Mouse (Mus musculus) lung, postnatal 0 days (tissue): Measurements from ENCODE around the gene Gm20741. TPM values are rescaled to one million over a fixed set of nuclear protein-coding genes. Genes with fewer than 3 reads are reported as not detected.

ENCODE experiments used
- ATAC-seq: fragments of 200-750 bp; cut with Nextera tagmentation; 2 replicates; pipeline ENCODE4 v1.8.0; 2017; ENCODE audit warnings: moderate library complexity
- DNase-seq: peaks from one replicate; pipeline ENCODE4 v3.0.0-alpha.2; 2016; ENCODE audit warnings: low spot score
- H3K27ac ChIP-seq: fragments of 300-500 bp; sonication (generic); 2 replicates; pipeline ENCODE4 v1.5.1; 2014; ENCODE audit warnings: antibody characterized with exemption, mild to moderate bottlenecking, low read length, mixed read lengths
- H3K27me3 ChIP-seq: fragments of 300-500 bp; sonication (generic); replicated peaks from 2 replicates; pipeline ENCODE4 v1.6.1; 2014; ENCODE audit warnings: low read length, mixed read lengths; ENCODE audit not compliant: insufficient read depth
- H3K36me3 ChIP-seq: fragments of 300-500 bp; sonication (generic); 2 replicates; pipeline ENCODE4 v1.6.1; 2014; ENCODE audit warnings: low read length, mixed read lengths; ENCODE audit not compliant: insufficient read depth
- H3K4me1 ChIP-seq: fragments of 300-500 bp; sonication (generic); 2 replicates; pipeline ENCODE4 v1.6.1; 2014; ENCODE audit warnings: antibody characterized with exemption, low read depth, low read length, mixed read lengths; ENCODE audit not compliant: insufficient read depth
- H3K4me2 ChIP-seq: fragments of 300-500 bp; sonication (generic); replicated peaks from 2 replicates; pipeline ENCODE4 v1.6.1; 2014; ENCODE audit warnings: low read depth, mild to moderate bottlenecking, low read length, moderate library complexity, mixed read lengths
- H3K4me3 ChIP-seq: fragments of 300-500 bp; sonication (generic); 2 replicates; pipeline ENCODE4 v1.5.1; 2014; ENCODE audit warnings: low read depth, low read length
- H3K9ac ChIP-seq: fragments of 300-500 bp; sonication (generic); replicated peaks from 2 replicates; pipeline ENCODE4 v1.6.1; 2014; ENCODE audit warnings: low read depth, mild to moderate bottlenecking
- H3K9me3 ChIP-seq: fragments of 300-500 bp; sonication (generic); 2 replicates; pipeline ENCODE4 v1.6.1; 2016; ENCODE audit warnings: low read length, mixed read lengths
- CTCF ChIP-seq: IDR thresholded peaks from 2 replicates; pipeline ENCODE4 v1.5.1; 2016; ENCODE audit warnings: antibody characterized with exemption, mild to moderate bottlenecking
- EP300 ChIP-seq: IDR thresholded peaks from 2 replicates; pipeline ENCODE4 v1.6.1; 2016; ENCODE audit warnings: antibody characterized with exemption, mild to moderate bottlenecking, control low read depth
- WGBS: fragments of 180-500 bp; shearing (Covaris S2); extraction: QIAGEN DNeasy Blood & Tissue Kit; methylation state at CpG from one replicate; pipeline ENCODE4 v1.1.7; 2014; 5-methylcytosine and 5-hydroxymethylcytosine counted together
- polyA plus RNA-seq: library from polyadenylated mRNA; unstranded; fragments of >200 nt; fragmentation: Nextera tagmentation; extraction: Ambion mirVana; gene quantifications from 2 replicates; pipeline ENCODE4 v1.2.1, GENCODE M21; 2015

Gm20741 gene
- polyA plus RNA-seq, 1 experiment from 2014 or later = not detected

- ATAC-seq = no peak
- Histone ChIP-seq H3K4me3 (no peak within 1 kb of the TSS), H3K27ac (no peak within 1 kb of the TSS), H3K27me3 (no peaks in the 10 kb centered on the region), H3K4me1 (no peaks in the 10 kb centered on the region), H3K9ac (no peak within 1 kb of the TSS), H3K9me3 (no peaks in the 10 kb centered on the region), H3K36me3 (no peaks in the 10 kb centered on the region), H3K4me2 (no peak within 1 kb of the TSS)
- WGBS = 69% methylated on average over 3 of the region's 3 CpGs
- no peak for DNase-seq
- TF ChIP-seq CTCF = no peak
Measured at GRCm38 (mm10) chr16:88820066-88820465, 8.0 kb upstream of the Gm20741 start, which contains the start of gene Krtap15. TSS of gene Krtap15 (plus strand) at chr16:88820215.

DNA sequence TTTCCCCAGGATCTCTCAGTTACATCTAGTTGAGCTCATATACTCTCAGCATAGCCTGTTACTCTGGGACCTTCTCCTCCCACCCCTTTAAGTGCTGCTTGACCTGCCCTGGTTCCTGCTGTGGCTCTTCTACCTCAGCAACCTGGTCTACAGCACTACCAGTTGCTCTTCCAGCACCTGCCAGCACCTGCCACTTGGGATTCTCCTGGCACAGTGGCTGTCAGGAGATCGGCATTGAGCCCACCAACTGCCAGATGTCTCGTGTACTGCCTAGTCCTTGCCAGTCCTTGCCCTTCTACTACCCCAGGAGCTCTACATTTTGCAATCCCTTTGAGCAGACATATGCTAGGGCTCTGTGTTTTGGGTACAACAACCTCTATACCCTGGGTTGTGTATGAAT, 25.2 kb downstream of the Gm20741 start:
- Histone ChIP-seq H3K27ac (no peak overlapping the region), H3K4me1 (no peaks in the 10 kb centered on the region), H3K9me3 (no peaks in the 10 kb centered on the region), H3K27me3 (no peaks in the 10 kb centered on the region), H3K4me3 (no peak overlapping the region), H3K4me2 (no peak overlapping the region), H3K9ac (no peak overlapping the region), H3K36me3 (no peaks in the 10 kb centered on the region)
- TF ChIP-seq EP300 (no peak), CTCF (no peak)
- ATAC-seq = no peak
- 71% methylated on average over 2 of the region's 2 CpGs for WGBS
- no peak for DNase-seq

DNA sequence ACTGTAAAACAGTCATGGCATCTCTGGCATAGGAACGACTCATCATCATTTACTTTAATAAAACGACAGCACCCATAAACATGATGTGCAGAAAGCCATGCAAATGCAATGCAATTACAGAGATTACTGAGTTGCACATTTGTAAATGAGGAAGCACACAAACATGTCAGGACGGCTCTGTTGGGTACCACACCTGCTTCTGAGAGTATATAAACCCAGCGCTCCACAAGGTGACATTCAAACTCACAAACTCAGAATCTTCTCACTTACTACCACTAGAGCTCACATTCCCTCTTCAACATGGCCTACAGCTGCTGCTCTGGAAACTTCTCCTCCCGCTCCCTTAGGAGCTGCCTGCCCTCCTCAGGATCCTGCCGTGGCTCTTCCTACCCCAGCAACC, 34.4 kb downstream of the Gm20741 start, which contains the start of gene Gm5965:
Gene Gm5965, plus strand, starts transcription at position 301 of the 400 bp plus-strand sequence.
- H3K27me3 ChIP-seq = no peaks in the 10 kb centered on the region
- ATAC-seq (no peak), DNase-seq (no peak)
- H3K4me1 ChIP-seq = no peaks in the 10 kb centered on the region
- no peak within 1 kb of the TSS for H3K9ac ChIP-seq
- no peak within 1 kb of the TSS for H3K4me3 ChIP-seq
- no peak within 1 kb of the TSS for H3K4me2 ChIP-seq
- H3K36me3 ChIP-seq = no peaks in the 10 kb centered on the region
- TF ChIP-seq CTCF (no peak), EP300 (no peak)
- no peak within 1 kb of the TSS for H3K27ac ChIP-seq
- H3K9me3 ChIP-seq = no peaks in the 10 kb centered on the region
- 78% methylated on average over 5 of the region's 6 CpGs for WGBS

- DNase-seq = no peak
- no peaks in the 10 kb centered on the region for H3K27me3 ChIP-seq
- no peaks in the 10 kb centered on the region for H3K4me1 ChIP-seq
- H3K27ac ChIP-seq = no peak within 1 kb of the TSS
- no peak for TF ChIP-seq CTCF
- no peak for TF ChIP-seq EP300
- no peaks in the 10 kb centered on the region for H3K36me3 ChIP-seq
- H3K4me3 ChIP-seq = no peak within 1 kb of the TSS
- H3K4me2 ChIP-seq = no peak within 1 kb of the TSS
- ATAC-seq = no peak
- no peaks in the 10 kb centered on the region for H3K9me3 ChIP-seq
- H3K9ac ChIP-seq = no peak within 1 kb of the TSS
- 85% methylated on average over 2 of the region's 2 CpGs for WGBS
Measured at GRCm38 (mm10) chr16:88774106-88774505, 37.9 kb downstream of the Gm20741 start, which contains the start of gene 2310057N15Rik. TSS of gene 2310057N15Rik (minus strand) at chr16:88774206.

Other genes with a start within 250 kb of the Gm20741 start
- gene Cldn8, start 249.0 kb downstream of the Gm20741 start, polyA plus RNA-seq = 2.1 and 2.3 TPM in 2 replicates
- not detected in 2 replicates for gene Krtap24-1, start 199.9 kb downstream of the Gm20741 start, polyA plus RNA-seq
- not detected in 2 replicates for gene 2310079G19Rik, start 184.6 kb downstream of the Gm20741 start, polyA plus RNA-seq
- not detected in 2 replicates for gene Krtap26-1, start 164.4 kb downstream of the Gm20741 start, polyA plus RNA-seq
- gene Krtap27-1, start 140.5 kb downstream of the Gm20741 start, polyA plus RNA-seq = not detected in 2 replicates
- not detected in 2 replicates for gene 2310061N02Rik, start 104.3 kb downstream of the Gm20741 start, polyA plus RNA-seq
- gene Krtap13-1, start 83.4 kb downstream of the Gm20741 start, polyA plus RNA-seq = not detected in 2 replicates
- not detected in 2 replicates for gene Krtap13, start 60.6 kb downstream of the Gm20741 start, polyA plus RNA-seq
- gene 2310034C09Rik, start 53.4 kb downstream of the Gm20741 start, polyA plus RNA-seq = not detected in 2 replicates
- gene 2310057N15Rik, start 38.0 kb downstream of the Gm20741 start, polyA plus RNA-seq = not detected in 2 replicates
- gene Gm5965, start 34.3 kb downstream of the Gm20741 start, polyA plus RNA-seq = not detected in 2 replicates
- not detected in 2 replicates for gene Krtap15, start 8.0 kb upstream of the Gm20741 start, polyA plus RNA-seq
- not detected in 2 replicates for gene Krtap14, start 13.9 kb upstream of the Gm20741 start, polyA plus RNA-seq
- not detected in 2 replicates for gene Krtap19-1, start 57.2 kb upstream of the Gm20741 start, polyA plus RNA-seq
- gene Krtap19-2, start 62.0 kb upstream of the Gm20741 start, polyA plus RNA-seq = not detected in 2 replicates
- not detected in 2 replicates for gene Krtap19-3, start 65.8 kb upstream of the Gm20741 start, polyA plus RNA-seq
- not detected in 2 replicates for gene Krtap19-4, start 72.9 kb upstream of the Gm20741 start, polyA plus RNA-seq
- not detected in 2 replicates for gene Krtap19-5, start 84.2 kb upstream of the Gm20741 start, polyA plus RNA-seq
- gene Krtap19-9b, start 120.0 kb upstream of the Gm20741 start, polyA plus RNA-seq = not detected in 2 replicates
- gene Krtap16-3, start 150.7 kb upstream of the Gm20741 start, polyA plus RNA-seq = not detected in 2 replicates
- gene Krtap22-2, start 198.5 kb upstream of the Gm20741 start, polyA plus RNA-seq = not detected in 2 replicates
- not detected in 2 replicates for gene Gm10229, start 203.1 kb upstream of the Gm20741 start, polyA plus RNA-seq
- gene Krtap6-1, start 219.5 kb upstream of the Gm20741 start, polyA plus RNA-seq = not detected in 2 replicates
- gene Gm10228, start 229.3 kb upstream of the Gm20741 start, polyA plus RNA-seq = not detected in 2 replicates
- not detected in 2 replicates for gene Krtap6-5, start 235.7 kb upstream of the Gm20741 start, polyA plus RNA-seq